Comparison of ENCODE assay signal across 7 mouse cellular contexts in genomic region chr1:153048147-153048878, GRCm38 (mm10).
DNase-seq lines count a peak whose midpoint lies in the region; ATAC-seq lines count a peak whose summit lies in the region.

No protein-coding gene starts in this region.

- peak; percentile 42; the same call in 1 of the 2 replicates for ATAC-seq in megakaryocyte-erythroid progenitor cell, adult 5-6 weeks (replicated peaks; ENCODE audit: low FRiP score, low TSS enrichment, poor library complexity, severe bottlenecking)

- peak; percentile 47 for DNase-seq in adrenal gland, adult 2 months
- peak; percentile 80 for DNase-seq in cerebellum, adult 9-11 months
- peak; percentile 82 to 90 for DNase-seq in heart, adult 18-20 months
- peak; percentile 34 to 39 for DNase-seq in kidney, adult 8-10 months
- peak; percentile 54 for DNase-seq in testis, postnatal 14 days (ENCODE audit: low spot score)
- no peak for DNase-seq in left cerebral cortex, adult 18-20 months (ENCODE audit: low spot score in 2 of 2)

Comparison
In these comparisons a context has a peak if more than half of its experiments do, and no peak if none do; other contexts are left out.
1. DNase-seq: peak in adrenal gland, adult 2 months (single experiment), cerebellum, adult 9-11 months (single experiment), heart, adult 18-20 months (2 of 2), kidney, adult 8-10 months (2 of 2) and testis, postnatal 14 days (single experiment); none in left cerebral cortex, adult 18-20 months (0 of 2).